In the genomic region with DNA sequence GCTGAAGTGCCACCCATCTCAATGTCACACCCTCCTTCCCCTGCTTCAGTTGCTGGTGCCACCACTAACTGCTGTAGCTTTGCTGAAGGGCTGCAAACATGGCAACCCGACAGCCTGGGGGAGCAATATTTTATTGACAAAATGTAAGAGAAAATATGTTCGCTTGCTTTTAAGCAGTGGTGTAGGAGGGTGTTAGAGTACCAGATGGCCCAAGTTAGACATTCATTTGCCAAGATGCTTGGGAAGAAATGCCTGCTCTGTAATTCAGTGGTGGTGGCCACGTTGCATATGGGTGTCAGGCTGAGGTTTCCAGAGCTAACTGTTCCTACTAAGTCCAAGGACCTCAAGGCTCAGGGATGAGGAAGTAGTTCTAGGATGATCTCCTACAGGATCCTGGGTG, we compare ENCODE assay signal across 21 mouse cellular contexts.
DNase-seq lines count a peak whose midpoint lies in the region; ATAC-seq and TF ChIP-seq lines count a peak whose summit lies in the region.
"Had no signal": no experiment of that assay in that cellular context is flagged by ENCODE, and none has a peak within 500 bp of the region (broad histone marks: within the 10 kb centered on the region; RNA-seq: fewer than 3 reads in every experiment).

No protein-coding gene starts in this region.

- H3K4me1 ChIP-seq in heart, embryonic 12.5 days (replicated peaks): no peaks in the 10 kb centered on the region
- H3K4me1 ChIP-seq: heart, embryonic 13.5 days had no signal

- DNase-seq in left cerebral cortex, adult 18-20 months (ENCODE audit: low spot score in 2 of 2): peak; percentile 29 to 45
- DNase-seq in left cerebral cortex, postnatal 4 days: no peak
- DNase-seq in layer of hippocampus, adult 2 months (ENCODE audit: low spot score in 2 of 2): peak; percentile 52 to 80
- peak; percentile 49 to 82 for DNase-seq in left cerebral cortex, postnatal 25 days (ENCODE audit: low spot score in 2 of 2)
- DNase-seq in right cerebral cortex, postnatal 4 days: peak; percentile 9
- no peak for DNase-seq in spleen, postnatal 14 days (ENCODE audit: low spot score in 2 of 2)
- DNase-seq: cerebellum, adult 18-20 months; cerebellum, postnatal 36 days; heart, postnatal 36 days; kidney, adult 11 months; kidney, postnatal 10 days; lung, embryonic 14.5 days; midbrain, embryonic 14.5 days; thymus, postnatal 36 days had no signal

- H3K4me2 ChIP-seq in heart, embryonic 12.5 days: no peak overlapping the region
- H3K4me2 ChIP-seq: heart, embryonic 13.5 days; lung, embryonic 14.5 days; neural tube, embryonic 15.5 days had no signal

- no peak overlapping the region for H3K4me3 ChIP-seq in layer of hippocampus, adult 2 months
- no peak overlapping the region for H3K4me3 ChIP-seq in heart, embryonic 12.5 days
- H3K4me3 ChIP-seq: heart, embryonic 13.5 days; myocyte; neural tube, embryonic 15.5 days had no signal

- WGBS in heart, embryonic 12.5 days: 88% methylated on average over 3 of the region's 3 CpGs

- H3K9ac ChIP-seq in heart, embryonic 12.5 days: no peak overlapping the region
- H3K9ac ChIP-seq: heart, embryonic 13.5 days; lung, embryonic 14.5 days; neural tube, embryonic 15.5 days had no signal

- intact Hi-C loops in left cerebral cortex, postnatal 4 days (cut with DNase I): no loop called here
- intact Hi-C loops in left cerebral cortex, postnatal 25 days (cut with DNase I): no loop called here

- H3K27ac ChIP-seq in layer of hippocampus, adult 2 months: peak overlapping the region; percentile 53
- H3K27ac ChIP-seq in heart, embryonic 12.5 days (ENCODE audit: poor library complexity, severe bottlenecking): no peak overlapping the region
- H3K27ac ChIP-seq: heart, embryonic 13.5 days; neural tube, embryonic 15.5 days had no signal

- H3K27me3 ChIP-seq in heart, embryonic 12.5 days (replicated peaks): no peaks in the 10 kb centered on the region
- H3K27me3 ChIP-seq: heart, embryonic 13.5 days; neural tube, embryonic 15.5 days had no signal

- H3K9me3 ChIP-seq in heart, embryonic 12.5 days (replicated peaks): no peaks in the 10 kb centered on the region
- H3K9me3 ChIP-seq: heart, embryonic 13.5 days; neural tube, embryonic 15.5 days had no signal

- ATAC-seq in heart, embryonic 12.5 days (ENCODE audit: insufficient number of reproducible peaks, low FRiP score): no peak
- no peak for ATAC-seq in erythroid progenitor cell, adult 5-6 weeks (replicated peaks; ENCODE audit: low FRiP score, poor library complexity, severe bottlenecking)
- ATAC-seq: hindbrain, embryonic 16.5 days had no signal

- TF ChIP-seq CTCF in layer of hippocampus, adult 2 months (conservative IDR thresholded peaks at IDR 0.05): no peak

- no peaks in the 10 kb centered on the region for H3K36me3 ChIP-seq in heart, embryonic 12.5 days
- H3K36me3 ChIP-seq: G1E; heart, embryonic 13.5 days; neural tube, embryonic 15.5 days had no signal

Comparison
In these comparisons a context has a peak if more than half of its experiments do, and no peak if none do; other contexts are left out.
1. DNase-seq: peak in left cerebral cortex, adult 18-20 months (2 of 2), layer of hippocampus, adult 2 months (2 of 2), left cerebral cortex, postnatal 25 days (2 of 2) and right cerebral cortex, postnatal 4 days (single experiment); none in left cerebral cortex, postnatal 4 days (single experiment) and spleen, postnatal 14 days (0 of 2).